Mouse (Mus musculus) spleen, postnatal 10 days (tissue): ENCODE measurements around the gene Faah.

Source experiments
- DNase-seq, 2 experiments: peaks; one replicate each; pipeline ENCODE4 v3.0.0; 2021 to 2022; ENCODE audit warnings: low spot score in 2 of 2

Gene Faah

DNA sequence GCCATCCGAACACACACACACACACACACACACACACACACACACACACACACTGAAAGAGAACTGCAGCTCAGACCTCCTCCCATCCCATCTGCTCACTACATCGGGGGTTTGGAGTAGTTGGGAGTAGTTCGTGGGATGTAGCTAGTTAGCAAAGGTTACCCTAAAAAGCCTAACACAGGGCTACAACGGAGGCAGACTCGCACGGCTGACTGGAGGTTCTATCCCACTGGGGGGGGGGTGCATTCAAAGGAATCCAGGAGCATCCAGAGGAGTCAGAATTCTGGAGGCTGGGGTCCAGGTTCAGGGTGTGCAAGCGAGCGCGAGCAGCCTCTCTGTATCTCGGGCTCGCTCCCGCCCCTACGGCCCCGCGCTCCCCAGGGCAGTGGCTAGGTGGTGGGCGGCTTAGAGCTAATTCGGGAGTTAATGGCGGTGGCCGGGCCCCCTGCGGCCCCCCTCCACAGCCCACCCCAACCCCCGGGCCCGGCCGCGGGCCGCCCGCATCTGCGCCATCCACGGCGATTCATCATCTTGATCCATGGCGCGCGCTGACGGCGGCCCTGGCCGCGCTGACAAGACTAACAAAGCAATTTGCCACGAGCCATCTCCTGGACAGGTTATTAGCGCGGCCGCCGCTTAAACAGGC, 73.9 kb downstream of the Faah start:
- no peak for DNase-seq

DNA sequence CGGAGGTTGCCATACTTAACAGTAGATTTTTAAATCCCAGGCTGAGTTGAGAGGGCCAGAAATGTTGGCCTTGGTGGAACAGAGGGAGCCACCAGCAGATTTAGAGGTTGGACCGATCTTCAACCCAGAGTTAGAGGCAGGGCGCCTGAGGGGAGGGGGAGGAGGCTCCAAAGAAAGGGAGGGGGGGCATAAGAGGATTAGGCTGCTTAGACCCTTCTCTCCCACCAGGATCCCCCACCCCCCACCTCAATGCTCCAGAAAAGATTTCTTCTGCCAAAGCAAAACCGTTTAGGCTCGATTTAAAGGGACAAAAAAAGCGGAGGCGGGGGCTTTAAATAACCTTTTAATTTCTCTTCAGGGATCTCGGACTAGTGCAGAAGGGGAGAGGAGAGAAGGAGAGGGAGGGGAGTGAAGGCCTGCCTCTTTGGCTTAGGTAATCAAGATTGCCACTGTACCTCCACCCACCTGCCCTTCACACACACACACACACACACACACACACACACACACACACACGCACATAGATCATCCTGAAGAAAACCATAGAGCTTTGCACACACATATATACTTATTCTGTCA, 76.4 kb downstream of the Faah start:
- no peak for DNase-seq

DNA sequence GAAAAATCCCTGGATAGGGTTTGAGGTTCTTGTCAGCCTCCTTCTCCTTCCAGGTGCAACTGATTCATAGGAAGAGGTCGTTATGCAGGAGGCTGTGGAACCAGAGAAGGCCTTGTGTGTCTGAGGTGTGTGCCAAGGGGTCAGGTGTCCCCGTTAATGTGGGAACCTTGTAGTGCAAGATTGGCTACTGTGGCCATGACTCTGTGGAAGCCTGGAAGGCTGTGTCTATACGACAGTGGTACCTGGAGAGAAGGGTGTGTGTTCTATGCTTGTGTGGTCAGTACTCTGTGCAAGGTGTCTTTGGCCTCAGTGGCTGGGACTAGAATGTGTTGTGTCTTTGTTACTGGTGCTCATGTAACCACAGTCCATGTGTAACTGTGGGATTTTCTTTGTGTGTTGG, 77.0 kb downstream of the Faah start:
- DNase-seq = no peak

DNA sequence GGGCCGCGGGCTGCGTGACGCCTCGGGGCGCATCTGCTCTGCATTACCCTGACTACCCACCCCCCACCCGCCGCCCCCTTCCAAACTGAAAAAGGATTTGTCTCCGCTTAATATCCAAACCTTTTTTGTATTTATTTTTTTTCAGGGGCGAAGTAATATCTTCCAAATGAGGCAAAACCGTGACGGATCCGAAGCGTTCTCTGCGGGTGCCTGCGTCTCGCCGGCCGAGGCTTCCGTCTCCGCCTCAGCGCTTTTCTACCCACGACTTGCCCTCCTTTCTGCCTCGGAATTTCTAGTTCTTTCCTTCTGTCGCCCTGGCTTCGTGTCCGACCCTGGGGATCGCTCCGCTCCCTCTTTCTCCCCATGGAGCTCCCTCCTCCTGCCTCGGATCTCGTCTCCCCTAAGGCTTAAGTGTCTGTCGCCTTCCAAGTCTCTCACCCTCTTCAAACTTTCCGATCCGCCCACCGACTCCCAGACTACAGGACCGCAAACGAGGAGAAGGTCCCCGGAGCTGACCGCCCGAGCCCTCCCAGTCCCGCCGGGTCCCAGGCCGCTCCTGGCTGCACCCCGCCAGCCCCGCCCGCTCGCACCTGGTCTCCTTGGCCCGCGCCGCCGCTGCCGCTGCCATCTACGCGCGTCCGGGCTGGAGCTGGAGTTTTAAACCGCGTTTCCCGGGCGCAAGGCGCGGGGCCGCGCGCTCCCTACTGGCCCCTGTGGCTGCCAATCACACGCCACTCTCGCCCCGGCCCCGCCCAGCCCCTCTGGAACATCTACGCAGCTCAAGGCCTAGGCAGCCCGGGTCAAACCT, 78.2 kb downstream of the Faah start, which contains the start of gene Dmbx1:
TSS of gene Dmbx1 (minus strand) at position 632 of the 808 bp plus-strand sequence.
- no peak for DNase-seq

DNA sequence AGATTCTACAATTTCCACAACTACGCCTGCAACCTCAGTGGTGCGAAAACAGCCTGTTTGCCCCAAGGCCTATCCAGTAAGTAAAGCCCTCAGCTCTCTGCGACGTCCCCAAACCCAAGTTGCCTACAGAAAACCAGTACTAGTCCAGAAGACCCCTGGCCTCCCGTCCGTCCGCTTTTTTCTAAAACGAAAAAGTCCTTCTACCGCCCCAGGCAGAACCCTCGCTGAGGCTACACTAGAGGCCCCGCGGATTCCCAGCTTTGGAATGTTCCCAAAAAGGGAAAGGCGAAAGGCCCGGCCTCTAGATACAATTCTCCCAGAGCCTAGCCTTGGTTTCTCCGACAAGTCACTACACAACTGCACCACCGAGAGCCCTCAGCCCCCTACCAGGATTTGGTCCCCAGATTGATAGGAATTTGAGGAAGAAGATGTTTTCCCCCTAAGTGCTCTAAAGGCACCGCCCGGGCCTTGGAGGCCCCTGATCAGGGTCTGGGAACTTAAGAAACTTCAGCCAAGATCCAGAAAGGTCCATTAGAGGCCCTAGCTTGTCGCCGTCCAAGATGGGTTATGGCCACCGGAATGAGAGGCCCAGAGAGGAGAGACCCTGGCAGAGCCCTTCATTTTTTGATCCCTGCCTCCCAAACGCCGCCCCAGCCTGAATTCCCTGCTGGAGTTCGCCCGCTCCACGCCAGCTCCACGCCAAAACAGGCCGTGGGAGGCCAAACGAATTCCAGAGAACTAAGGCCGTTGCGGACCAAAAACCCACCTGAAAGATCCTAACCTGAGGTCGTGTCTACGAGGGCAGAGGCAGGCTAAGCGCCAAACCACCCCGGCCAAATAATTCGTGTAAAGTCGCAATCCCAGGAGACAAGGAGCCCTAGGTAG, 79.2 kb downstream of the Faah start:
- DNase-seq = no peak

DNA sequence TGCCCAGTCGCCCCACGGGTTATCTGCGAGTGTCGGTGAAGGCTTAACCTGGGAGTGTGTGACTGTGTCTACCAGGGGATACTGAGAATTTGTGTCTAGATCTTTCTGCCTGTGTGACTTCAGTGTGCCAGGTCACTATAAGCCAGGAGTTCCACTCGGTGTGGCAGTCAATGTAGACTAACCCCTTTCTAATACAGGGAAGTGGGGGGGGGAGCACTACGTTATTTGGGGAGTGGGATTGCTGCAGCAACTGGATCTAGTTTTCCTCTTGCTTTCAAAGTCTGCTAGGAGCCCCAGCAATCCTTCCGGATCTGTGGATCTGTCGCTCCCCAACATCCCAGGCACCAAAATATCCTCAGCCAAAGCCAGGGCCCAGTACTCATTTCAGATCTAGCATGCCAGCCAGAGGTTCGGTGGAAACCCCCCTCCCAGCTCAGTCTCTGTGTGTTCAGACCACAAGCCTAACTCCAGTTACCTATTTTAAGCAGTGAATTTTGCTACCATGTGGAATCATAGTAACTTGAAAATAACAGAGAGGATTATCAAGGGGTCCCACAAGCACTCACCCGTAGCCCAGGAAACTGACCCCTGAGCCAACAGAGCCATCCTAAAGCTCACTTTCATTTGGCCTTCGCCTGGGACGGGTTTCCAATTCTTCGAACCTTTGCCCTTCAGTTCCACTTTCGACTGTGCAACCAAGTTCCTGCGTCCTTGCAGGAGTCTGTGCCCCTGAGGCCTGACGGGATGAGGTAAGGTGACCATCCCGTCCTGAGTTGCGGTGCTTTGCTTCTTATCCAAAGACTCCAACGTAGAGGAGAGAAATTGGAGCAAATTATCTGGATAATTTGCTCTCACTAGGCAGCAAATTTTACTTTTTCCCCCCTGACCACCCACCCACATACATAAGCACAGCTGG, 80.4 kb downstream of the Faah start:
- no peak for DNase-seq

DNA sequence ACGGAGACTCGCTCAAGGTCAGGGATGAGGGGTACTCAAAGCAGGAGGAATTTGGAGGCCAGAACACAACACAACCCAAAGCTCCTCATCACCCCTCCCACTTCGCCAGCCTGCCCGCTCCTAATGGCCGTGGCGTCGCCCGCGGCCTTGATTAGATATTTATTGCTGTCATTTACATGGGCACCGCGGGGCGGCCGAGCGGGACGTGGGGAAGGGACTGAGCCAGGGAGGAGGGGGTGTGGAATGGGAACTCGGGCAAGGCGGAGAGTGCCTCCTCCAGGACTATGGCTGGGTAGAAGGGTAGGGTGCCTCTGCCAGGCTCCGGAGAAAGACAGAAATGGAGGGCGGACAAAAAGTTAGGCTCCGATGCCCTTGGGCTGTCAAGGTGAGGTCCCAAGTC, 81.1 kb downstream of the Faah start:
- no peak for DNase-seq

DNA sequence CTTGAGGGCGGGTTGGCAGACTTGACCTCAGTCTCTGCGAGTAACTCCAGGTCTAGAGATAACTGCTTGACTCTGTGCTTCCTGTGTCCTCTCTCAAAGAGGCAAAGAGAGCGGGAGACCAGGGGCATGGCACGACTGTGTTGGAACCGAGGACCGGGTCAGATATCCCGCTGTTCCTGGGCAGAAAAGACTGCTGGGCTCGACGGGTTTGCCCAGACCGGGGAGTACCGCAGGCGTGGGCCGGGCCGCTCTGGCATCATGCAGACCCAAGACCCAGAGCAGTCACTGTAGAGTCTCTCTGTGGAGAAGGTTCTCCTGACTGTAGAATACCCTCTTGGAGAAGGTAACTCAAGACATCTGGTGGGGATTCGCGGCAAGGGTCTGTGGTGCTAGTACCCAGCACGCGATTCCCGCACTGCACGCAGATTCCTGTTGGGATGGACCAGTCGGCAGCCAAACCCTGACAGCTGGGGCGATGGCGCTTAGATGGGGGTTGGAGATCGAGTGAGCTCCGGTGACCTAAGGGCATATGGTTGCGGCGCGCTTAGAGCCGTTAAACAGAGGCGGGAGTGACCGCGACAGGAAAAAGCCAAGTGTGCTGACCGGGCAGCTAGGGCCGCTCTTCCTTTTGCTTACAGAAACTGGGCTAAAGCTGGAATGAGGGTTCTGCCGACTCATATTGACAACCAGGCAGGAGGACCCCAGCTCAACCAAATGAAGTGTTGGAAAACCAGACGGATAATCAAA, 81.7 kb downstream of the Faah start:
- no peak for DNase-seq

DNA sequence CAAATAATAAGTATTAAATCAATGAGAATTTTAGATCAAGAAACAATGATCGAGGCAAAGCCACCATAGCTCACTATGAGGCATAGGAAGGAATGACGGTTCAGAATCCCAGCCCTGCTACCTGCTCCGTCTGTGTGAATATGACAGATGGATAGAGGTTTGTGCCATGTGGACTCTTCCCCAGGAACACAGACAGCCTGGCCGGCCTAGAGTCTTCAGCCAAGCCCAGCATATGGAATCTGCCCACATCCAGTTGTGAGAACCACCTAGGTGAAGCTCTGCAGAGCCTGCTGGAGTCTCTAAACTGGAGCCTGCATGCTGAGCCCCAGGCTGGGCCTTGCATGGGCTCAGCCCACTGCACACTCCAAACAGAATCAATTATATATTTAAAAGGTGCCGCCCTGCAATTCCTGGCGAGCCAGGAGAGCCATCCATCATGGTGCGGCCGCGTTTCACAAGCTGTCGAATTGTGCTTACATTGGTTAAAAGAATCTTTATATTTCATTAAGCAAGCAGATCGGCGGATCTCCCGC, 86.1 kb downstream of the Faah start:
- DNase-seq = no peak

DNA sequence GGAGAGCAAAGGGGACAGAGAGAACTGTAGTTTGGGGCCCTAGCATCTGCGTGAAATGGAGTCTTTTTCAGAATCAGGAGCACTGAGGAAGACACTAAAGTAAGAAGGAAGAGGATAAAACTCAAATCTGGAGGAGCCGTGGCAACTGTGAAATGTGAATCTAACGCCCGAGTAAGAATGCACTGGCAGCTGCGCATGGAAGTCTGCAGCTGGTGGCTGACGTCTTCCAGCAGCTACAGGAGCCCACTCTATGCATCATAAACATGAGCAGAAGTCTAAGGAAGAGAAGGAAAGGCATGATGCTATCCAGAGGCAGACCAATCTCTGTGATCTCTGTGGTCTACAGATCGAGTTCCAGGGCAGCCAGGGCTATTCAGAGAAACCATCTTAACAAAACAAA, 90.1 kb downstream of the Faah start:
- no peak for DNase-seq

DNA sequence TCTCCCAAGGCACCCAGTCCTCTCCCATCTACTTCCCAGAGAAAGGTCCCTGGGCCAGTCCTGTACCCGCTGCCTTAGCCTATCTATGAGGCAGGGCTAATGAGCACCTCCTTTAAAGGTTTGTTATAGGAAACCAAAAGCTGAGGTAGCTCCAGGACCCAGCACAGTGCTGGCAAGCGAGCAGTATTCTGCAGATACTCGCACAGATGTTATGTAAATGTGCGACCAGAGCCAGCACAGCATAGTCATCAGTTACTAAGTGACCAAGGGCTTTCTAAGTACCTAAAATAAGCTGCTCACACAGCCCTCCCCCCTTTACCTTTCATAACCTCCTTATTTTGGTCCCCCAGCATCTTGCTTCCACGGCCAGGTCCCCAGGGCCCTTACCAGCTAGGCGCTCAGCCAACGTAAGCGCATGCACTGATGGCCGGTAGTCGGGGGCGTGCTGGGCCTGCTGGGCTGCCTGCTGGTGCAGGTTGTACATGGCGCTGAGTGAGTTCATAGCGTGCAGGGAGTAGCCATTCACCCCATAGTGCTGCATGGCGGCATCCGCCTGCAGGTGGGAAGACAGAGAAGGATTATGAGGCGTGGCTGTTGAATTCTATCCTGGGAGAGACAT, 94.4 kb downstream of the Faah start:
- DNase-seq = no peak

DNA sequence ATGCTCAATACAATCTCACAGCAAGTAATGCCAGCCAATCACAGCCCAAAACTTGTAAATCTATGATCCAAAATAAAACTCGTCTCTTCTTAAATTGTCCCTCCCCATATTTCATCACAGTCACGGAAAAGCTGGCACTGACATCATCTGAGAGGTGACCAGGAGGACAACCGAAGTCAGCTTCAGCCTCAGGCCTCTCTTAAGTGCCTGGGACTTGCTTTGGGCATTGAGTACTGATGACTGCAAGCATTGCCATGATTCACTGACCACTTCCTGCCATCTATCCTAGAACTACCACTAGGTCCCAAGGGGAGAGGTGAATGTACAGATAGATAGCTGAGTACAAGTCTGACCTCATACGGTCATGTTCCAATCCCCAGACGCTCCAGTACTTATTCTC, 95.0 kb downstream of the Faah start:
- DNase-seq = no peak

DNA sequence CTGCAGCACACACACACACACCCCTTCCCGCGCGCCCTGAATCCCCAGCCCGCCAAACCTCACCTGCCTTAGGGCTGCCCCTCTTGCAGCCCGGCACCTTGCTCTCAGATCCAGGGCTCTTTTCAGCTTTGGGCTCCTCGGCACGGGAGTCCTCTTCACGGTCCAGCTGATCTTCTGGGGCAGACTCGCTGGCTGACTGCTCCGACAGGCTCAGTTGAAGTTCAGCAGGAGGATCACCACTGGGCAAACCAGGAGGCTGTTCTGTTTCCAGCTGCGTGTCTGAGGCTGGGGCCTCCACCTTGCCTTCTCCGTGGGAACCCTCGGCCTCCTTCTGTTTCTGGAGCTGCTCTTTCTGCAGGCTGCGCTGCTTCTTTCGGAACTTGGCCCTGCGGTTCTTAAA, 97.8 kb downstream of the Faah start:
- no peak for DNase-seq
